Mouse (Mus musculus) adrenal gland, postnatal 4 days (tissue): ENCODE results near the gene Ssx2ip. TPM values are rescaled to one million over a fixed set of nuclear protein-coding genes. Genes with fewer than 3 reads are reported as not detected.

ENCODE experiments used
- DNase-seq, 2 experiments: peaks; one replicate each; pipeline ENCODE4 v3.0.0; 2021 to 2022; ENCODE audit warnings: low spot score in 2 of 2, mixed read lengths in 2 of 2
- long read RNA-seq, 2 experiments: library from polyadenylated mRNA; stranded (forward); transcript quantifications; one replicate each; pipeline ENCODE4 v2.0.0; 2021
- total RNA-seq, 2 experiments: library from RNA; stranded (reverse); gene quantifications; 2 replicates each; pipeline ENCODE4 v1.2.3; 2021

Ssx2ip gene
- 10 to 100 TPM; 15.5 to 19.5 TPM for total RNA-seq
- long read RNA-seq, experiment 1, partial matches to known transcripts, result 1 of 7 reads
- long read RNA-seq, experiment 1, other reads (novel, unspliced or antisense), result 5 of 7 reads
- long read RNA-seq, experiment 2, transcript Ssx2ip-201 (14 exons, 3,410 nt), result minor isoform, 7 of 59 reads
- long read RNA-seq, experiment 2, transcript Ssx2ip-203 (14 exons, 3,232 nt), result major isoform, 10 of 59 reads
- long read RNA-seq, experiment 2, transcript Ssx2ip-204 (14 exons, 3,446 nt), result minor isoform, 5 of 59 reads
- long read RNA-seq, experiment 2, partial matches to known transcripts, result 3 of 59 reads
- long read RNA-seq, experiment 2, other reads (novel, unspliced or antisense), result 34 of 59 reads

DNA sequence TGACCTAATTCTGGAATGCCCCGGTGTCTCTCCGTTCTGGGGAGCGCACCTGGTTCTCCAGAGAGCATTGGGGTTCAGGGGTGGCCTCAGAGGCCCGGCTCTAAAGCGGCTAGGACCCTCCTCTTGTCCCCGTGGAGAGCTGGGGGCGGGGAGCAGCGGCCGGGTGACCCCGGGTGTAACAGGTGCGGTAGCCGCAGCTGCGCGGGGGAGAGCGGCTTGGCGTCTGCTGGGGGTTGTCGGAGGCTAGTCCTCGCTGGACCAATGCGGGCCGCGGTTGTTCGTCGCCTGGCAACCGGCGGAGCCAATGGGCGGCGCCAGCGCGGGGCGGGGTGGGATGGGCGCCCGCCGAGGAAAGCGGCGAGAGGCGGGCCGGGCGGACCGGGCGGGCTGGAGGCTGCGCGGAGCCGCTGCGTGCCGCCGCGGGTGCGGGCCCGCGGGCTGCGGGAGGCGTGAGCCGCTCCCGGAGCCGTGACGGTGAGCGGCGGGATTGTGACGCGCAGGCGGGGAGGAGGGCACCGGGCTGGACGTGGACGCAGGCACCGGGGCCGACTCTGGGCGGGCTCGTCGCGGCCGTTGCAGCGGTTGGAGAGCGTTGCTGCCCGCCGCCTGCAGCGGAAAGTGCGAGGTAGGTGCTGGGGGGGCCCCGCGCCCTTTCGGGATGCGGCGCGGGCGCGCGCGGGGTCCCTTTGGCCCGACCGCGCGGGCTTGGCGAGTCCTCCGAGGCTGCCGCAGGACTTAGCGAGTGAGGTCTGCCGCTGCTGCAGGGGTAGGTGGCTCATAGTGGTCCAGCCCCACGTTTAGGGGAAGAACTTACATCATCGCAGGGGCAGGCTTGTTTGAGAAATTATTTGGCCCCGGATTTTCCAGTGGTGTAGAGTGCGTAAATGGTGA lies at the start of gene Ssx2ip:
Gene Ssx2ip, plus strand, starts transcription at position 332 of the 891 bp plus-strand sequence.
- peak; percentile 98 to 100 for DNase-seq

DNA sequence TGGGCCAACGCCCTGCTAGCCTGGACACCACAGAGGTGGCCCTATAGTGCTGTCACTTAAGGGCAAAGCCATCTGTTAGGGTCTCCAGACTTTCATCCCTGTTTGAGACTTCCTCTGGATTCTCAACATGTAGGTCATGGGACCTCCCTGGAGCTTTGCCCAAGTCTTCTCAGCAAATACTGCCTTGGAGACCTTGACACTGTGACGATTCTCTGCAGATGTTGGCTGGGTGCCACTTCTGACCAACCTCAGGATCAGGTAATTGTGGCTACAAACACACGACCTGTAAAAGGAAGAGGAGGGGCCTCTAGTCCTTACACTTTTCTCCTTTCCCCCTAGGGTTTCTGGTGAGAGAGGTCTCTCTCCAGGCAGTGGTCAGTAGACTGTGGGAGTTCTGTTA lies 49.3 kb upstream of the Ssx2ip start:
- no peak for DNase-seq

DNA sequence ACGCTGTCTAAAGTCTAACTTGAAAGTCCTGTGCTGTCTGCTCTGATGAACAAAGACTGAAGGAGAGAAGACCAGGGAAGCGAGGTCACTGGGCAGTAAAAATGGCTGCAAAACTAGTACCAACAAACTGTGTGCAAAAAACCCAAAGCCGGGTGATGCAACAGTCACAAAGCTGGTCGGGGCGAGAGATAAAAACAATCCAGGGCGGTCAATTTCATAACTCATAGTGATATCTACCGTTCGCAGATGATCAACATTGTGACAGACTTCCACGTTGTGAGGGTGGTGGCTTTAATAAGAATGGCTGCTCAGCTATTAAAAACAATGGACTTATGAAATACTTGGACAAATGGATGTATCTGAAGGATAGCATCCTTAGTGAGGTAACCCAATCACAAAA lies 39.0 kb upstream of the Ssx2ip start:
- DNase-seq, result no peak

DNA sequence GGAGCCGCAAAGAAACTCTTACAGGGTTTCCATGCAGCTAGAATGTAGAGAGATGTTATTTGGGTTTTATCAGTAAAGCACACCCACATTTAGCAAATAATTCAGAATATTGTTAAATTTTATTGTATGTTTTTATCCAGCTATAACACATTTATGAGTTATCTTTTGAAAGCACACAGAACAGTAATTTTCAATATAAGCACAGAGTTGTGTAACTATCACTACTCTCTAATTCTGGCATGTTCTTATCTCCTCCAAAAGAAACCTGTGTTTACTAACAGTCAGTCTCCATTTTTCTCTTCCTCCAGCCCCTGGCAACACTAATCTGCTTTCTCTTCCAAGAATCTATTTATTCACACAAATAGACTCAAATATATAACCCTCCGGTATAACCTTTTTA lies 37.4 kb upstream of the Ssx2ip start:
- DNase-seq, result no peak

DNA sequence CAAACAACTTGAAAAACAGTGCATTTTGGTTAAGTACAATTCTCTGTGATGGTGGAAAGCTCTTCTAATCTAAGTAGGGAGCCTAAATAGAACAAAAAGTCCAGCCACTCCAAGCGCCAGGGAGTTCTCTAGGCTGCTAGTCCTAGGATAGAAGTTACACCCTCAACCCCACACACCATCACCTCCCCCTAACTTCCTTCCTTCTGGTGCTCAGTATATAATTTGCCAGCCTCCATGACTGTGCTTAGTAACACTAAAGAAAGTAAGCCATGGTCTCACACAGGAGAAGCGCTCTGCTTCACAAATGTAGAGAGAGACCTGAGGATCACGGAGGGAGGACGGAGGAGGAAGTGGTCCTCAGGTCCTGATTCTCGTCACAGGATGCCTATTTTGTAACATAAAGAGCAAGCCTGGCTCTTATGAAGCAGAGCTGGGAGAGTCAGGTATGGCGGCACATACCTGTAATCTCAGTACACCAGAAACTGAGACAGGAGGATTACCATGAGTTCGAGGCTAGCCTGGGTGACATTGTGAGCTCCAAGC lies 33.8 kb upstream of the Ssx2ip start:
- DNase-seq, result no peak

DNA sequence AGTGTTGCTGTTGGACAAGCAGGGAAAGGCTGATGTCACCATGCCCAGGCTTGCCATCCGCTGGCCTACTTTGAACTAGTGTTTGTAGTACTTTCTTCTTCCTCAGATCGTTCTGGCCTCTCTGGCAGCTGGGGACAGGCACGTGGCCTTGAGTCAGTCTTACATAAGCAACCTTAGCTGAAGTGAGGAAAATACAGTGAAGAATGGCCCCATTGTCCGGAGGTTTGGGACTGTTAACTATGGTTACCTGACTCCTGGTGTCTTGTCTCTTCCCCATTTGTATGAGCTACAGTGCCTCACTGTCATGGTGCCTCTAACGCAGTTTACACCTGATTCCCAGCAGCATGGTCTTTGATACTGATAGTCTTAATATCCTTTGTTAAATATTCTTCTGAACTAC lies 33.2 kb upstream of the Ssx2ip start:
- no peak for DNase-seq

DNA sequence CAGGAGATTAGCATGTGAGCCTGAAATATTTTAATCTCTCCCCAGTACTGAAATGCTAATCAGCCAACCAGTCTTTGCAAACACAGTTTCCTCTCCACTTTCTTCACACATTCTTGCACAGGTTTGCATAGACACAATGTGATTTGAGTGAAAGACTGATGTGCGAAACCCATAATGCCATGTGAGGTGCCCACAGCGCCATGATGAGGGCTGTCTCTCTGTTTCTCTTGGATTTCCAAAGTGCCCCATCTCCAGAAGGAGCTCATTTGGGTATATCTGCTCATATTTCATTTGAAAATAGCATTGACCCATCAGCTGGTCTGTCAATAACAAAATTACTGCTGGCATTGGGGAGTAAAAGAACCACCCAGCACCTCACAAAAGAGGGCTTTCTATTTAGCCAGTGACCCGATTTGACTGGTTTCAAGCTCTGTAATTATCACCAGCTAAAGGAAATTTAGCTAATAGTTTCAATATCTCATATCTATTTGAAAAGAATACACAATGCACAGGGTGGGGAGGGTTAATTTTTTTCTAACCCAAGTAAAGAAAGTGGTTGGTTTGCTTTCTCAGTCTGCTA lies 29.8 kb upstream of the Ssx2ip start:
- DNase-seq, result no peak

DNA sequence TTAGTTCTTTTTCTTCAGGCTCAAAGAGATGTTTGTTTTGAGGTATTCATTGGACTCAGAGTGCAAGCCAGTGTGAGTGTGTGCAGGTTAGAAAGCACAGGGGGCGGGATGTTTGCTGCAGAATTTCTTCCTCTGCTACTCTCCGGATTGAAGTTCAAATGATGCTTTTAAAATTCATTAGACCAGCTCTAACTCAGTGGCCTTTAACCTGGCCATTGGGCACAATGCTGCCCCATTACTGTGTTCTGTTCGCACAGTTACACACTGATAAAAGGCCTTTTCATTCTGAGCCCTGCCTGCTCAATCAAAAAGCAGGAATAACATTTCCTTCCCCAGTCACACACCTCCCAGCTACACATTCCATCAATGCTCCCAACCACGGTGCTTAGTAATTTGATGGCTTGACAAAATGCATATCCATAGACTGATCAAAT lies 29.2 kb upstream of the Ssx2ip start:
- no peak for DNase-seq

DNA sequence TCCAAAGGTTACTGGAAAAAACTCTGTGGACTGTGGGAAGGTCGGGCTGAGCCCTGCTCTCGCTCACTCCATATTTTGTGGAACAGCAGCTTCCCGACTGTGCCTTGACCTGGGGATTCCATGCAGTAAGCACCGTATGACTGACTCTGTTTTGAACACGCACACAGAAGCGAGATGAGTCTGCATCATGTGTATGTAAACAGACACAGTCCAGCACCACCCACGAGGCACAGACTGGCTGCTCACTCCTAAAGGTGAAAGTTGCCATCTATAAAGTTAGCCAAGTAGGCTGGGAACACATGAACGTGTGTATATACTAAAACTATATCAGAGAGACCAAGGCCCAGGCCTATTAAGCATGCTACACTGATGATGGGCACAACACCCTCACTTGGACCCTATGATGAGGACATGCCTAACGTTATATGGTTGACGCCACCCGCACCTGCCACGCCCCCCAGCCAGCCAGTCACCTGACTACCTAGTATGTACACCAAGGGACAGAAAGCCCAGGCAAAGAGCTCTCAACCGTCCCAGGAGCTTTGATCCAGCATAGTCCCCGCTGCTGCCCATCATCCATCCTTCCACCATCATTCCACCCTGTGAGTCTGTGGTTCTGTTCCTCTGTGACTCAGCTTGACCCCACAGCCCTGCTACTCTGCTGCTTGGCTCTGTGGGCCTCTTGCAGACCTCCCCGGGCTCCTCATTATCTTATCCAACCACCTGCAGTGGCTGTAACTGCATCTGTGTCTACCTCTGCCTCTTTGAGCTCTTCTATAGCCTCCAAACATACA lies 27.9 kb upstream of the Ssx2ip start:
- DNase-seq, result no peak

DNA sequence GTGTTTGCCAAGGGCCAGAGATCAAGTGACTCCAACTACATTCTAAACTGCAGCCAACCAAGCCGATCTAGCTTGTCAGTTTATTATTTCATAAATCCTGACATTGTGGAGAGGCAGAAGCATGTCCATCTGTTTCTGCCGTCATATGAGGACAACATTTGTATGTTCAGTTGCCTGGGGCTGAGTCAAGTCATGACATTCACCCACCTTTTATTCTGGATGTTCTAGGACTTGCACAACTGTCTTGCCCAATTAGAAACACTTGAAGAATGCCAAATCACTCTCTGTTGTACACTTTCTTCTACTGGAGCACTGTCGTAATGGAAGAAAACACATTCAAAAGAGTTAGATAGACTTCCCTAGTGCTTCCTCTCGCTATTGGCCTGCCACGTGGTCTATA lies 27.2 kb upstream of the Ssx2ip start:
- no peak for DNase-seq

DNA sequence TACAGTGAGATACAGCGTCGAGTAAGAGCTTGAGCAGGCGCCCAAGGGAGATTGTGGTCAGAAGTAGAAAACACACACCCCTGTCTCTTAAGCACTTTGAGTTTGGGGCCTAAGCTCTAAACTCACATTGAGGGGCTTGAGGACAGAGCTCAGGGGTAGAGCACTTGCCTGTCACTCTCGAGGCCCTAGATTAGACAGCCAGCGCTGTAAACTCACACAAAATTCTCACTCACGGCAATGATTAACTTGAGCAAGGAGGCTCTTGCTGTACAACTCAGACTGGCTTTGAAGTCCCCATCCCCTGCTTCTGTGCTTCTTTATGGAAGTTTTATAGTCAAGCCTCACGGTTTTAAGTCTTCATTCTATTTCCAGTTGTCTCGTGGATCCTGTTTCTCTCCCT lies 25.7 kb upstream of the Ssx2ip start:
- no peak for DNase-seq

DNA sequence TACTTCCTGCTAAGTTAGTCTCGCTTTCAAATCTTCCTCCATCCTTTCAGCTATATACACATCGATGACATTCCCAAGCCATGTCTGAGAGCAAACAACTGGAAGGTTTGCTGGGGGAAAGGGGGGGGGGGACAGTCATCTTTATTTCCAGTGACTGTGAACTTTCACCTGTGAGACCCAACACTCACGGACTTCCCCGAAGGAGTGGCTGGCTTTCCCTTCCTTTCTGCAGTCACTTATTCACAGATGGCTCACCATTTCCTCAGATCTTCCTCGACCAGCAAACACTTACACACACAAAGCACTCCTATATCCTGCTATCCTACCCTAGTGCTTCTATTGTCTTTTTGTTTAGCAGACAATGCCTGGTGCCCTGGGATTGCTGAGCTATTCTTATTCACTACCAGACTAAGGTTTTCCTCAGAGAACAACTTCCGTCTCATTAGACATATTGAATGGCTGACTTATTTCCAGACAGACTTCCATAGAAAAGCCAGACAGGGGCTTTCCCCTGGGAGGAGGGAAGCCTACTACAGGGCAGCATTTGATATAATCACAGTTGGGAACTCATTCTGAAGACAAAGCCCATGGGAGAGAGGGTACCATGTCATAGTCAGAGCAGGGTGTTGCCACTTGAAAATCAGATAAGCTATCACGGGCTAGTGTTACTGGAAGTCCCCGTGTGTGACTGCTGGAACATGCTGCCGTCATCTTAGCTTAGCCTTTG lies 24.5 kb upstream of the Ssx2ip start:
- DNase-seq, result no peak

DNA sequence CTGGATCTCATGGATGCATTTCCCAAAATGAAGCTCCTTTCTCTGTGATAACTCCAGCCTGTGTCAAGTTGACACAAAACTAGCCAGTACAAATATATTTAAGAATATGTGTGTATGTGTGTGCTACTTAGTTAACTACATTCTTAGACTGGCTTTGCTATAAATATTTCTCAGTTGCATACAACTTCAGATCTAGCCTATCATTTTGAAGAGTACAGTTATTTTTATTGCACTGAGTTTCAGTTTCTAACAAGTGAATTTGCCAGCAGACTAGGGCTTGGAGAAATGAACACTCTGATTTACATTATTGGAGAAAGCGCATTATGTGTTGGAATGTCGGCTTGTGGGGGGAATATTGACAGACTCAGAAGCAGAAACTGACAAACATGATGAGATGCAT lies 23.6 kb upstream of the Ssx2ip start:
- DNase-seq, result no peak

DNA sequence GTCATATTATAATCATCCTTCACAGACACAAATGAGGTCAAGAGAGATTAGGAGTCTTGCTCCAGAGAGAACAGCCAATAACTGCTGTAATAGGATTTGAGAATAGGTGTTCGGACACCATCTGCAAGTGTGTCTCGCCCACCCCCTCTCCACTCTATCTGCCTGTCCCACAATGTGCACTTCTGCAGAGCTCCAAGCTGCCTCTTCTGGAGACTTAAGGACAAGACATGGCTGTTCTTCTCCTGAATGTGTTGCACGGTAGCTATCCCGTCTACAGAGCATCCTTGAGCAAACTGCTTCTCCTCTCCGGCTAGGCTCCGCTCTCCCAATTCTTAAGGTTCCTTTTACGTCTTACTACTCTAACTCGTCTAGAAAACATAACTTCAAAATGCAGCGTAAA lies 23.0 kb upstream of the Ssx2ip start:
- no peak for DNase-seq

DNA sequence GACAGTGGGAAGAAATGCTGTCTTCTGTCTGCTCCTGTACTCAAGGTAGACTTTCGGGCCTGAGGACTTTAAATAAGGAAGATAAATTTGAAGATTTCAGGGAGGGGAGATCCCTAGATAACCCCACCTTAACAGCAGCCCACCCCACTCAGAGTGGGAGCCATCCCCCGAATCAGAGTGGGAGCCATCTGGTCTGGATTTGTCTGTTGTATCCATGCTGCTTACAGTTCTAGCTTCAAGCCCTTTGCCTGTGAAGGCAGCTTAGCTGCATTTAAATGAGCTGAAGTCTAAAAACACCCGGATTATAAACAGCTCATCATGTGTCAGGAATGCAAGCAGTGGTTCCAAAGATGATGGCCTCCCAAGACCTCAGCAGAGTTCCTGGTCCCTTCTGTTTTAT lies 17.6 kb upstream of the Ssx2ip start:
- DNase-seq, result no peak

DNA sequence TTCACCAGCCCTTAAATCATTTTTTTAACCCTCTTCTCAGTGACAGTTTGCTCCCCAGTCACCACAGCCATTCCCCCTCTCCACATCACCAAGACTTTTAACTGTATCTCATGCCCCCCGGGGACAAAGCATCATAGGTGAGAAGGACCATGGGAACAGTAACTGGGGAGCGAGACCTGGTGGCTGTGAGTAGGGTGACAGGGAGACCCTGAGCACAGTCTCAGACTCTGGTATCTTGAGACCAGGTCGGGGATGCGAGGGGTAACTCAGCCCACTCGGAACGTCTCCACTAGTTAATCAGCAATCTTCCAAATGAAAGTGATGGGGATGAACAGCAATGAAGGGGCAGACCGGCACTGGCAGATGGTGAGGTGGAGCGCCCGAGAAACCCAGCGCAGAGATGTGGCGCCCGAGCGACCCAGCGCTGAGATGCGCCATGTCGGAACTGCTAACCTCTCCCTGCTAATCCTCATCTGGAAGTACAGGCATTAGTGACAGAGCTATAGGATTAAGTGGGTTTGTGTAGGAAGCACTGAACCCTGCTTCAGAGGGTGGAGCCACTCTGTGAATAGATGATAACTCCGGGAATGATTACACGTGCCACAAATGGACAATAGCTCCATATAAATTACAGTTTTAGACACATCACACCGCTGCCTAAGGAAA lies 11.7 kb upstream of the Ssx2ip start:
- no peak for DNase-seq

DNA sequence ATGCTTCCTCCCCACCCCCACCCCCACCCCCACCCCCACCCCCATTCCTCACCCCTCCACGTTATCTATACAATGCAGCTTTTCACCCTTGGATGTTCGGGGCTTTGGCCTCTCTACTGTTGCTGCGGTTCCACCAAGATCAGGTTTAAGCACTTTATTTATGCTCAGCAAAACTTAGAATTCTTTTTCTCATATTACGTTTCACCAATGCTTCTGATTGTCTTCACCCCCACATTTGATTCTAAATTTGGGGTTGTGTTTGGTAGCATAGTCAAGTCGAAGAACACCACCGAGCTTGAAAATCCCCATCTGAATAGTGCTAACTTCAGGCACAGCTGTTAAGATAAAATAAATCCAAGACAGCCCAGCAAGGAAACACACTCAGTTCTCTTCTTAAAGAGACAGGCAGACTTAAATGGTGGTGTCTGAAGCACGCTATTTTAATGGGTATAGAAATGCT lies 10.8 kb upstream of the Ssx2ip start:
- DNase-seq, result no peak

DNA sequence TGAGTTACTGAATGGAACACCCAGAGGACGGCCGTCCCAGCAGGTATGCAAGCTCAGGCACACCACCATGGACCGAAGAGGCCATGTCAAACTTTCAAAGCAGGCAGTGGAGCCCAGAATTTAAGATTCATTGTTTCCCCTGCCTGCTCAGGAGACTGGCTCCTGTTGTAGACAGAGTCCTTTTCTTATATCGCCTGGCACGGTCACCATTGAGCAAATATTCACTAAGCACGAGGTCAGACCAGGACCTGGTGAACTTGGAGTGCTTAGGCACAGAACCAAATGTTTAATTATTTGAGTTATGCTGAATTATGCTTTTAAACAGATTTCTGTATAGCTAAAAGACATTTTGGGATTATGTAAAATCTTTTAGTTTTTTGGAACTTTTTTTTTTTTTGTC lies 8.2 kb upstream of the Ssx2ip start:
- DNase-seq, result no peak

DNA sequence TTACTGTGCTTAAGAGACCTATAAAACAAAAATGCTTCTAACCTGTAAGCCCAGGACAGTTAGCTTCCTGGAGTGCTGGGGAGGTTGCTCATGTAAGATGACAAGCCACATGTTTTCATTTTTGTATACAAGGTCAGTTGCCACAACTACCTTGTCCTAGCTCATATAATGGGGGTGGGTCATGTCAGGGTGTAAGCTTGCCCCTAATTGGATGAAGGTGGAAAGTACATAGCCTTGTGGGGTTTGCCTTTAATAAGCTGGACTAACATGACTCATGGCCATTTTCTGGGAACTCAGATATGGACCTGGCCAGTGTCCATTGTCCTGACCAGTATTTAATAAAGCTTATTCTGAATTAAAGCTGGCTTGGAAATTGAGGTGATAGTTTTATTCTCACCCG lies 7.5 kb upstream of the Ssx2ip start:
- DNase-seq, result no peak

DNA sequence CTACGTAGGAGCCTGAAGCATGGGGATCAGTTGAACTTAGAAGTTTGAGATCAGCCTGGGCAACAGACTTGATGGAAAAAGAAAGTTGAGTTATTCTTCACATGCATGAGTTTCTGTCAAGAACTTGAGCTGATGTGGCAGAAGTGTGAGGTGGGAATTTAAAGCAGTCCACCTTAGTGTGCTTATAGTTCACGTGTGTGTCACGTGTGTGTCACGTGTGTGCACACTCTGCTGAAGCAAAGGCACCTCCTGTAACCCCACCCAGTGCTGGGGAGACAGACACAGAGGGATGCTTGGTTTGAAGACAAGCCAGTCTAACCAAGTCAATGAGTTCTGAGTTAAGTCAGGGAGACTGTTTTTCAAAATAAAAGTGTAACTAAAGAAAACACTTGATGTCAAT lies 6.6 kb upstream of the Ssx2ip start:
- DNase-seq, result no peak
